Comparison of ENCODE assay signal across 9 mouse cellular contexts in the genomic region with DNA sequence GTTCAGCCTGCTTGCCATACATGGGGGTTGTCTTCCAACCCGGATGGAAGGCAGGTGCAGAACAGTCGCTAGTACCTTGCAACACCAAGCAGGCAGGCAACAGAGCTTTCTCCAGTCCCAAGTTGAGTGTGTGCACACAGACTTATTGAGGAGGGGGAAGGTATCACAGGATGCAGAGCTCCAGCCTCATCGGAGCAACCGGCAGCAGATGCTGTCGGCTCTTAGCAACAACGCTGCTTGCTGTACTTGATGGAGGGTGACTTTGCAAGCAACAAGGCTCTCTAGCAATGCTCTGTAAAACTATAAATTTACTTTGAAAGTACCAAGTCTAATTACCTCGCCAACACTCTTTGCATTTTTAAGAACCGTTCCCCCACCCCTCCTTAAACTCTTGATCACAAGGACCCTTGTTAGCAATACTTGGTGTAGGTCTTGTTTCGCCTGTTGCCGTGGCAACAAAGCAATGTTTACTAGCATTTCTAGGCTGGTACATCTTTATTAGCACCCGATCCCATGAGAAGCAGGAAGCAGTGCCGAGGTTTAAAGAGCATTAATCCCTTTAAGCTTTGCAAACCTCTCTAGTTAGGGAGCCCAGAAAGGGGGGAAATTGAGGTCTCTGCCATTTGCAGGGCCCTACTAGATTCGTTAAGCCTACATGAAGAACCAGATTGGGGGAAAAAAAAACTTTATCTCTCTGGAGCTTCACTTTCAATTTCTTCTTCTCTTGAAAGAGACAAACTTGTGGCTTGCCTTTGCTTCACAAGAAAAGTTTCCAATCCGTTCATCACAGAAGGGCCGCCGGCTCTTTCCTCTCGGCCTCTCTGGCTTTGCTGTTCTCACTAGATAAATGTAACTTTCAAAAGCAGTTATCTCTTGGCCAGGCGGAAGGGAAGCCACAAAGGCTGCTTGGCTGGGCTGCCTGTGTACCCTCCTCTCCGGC.
DNase-seq lines count a peak whose midpoint lies in the region; ATAC-seq and TF ChIP-seq lines count a peak whose summit lies in the region.
"Had no signal": no experiment of that assay in that cellular context is flagged by ENCODE, and none has a peak within 500 bp of the region (broad histone marks: within the 10 kb centered on the region; RNA-seq: fewer than 3 reads in every experiment).

No protein-coding gene starts in this region.

- TF ChIP-seq EP300 in lung, postnatal 0 days (IDR thresholded peaks at IDR 0.05): no peak

- peak; percentile 42 for DNase-seq in lung, postnatal 0 days (ENCODE audit: low spot score)
- DNase-seq in lung, postnatal 25 days (ENCODE audit: low spot score): no peak
- peak; percentile 76 for DNase-seq in embryo, embryonic 10.5 days (ENCODE audit: low spot score)
- peak; percentile 74 for DNase-seq in induced T-regulatory cell, adult 2 months (ENCODE audit: low read depth)
- DNase-seq in gastrocnemius, adult 8-10 months (ENCODE audit: low spot score in 2 of 2): no peak
- DNase-seq in kidney, postnatal 4 days: no peak
- no peak for DNase-seq in kidney, adult 2 months
- DNase-seq: heart, postnatal 36 days had no signal

- peak; percentile 38; the same call in 1 of the 2 replicates for ATAC-seq in lung, postnatal 0 days
- ATAC-seq in neural tube, embryonic 13.5 days (ENCODE audit: low read depth): peak; percentile 67

- H3K27ac ChIP-seq in lung, postnatal 0 days (ENCODE audit: low read length): no peak overlapping the region
- H3K27ac ChIP-seq in neural tube, embryonic 13.5 days (replicated peaks): peak overlapping the region; percentile 74
- no peak overlapping the region for H3K27ac ChIP-seq in kidney, adult 2 months (ENCODE audit: insufficient read depth, low read depth, low read length)

- no peaks in the 10 kb centered on the region for H3K36me3 ChIP-seq in lung, postnatal 0 days (ENCODE audit: insufficient read depth, low read length)
- H3K36me3 ChIP-seq in neural tube, embryonic 13.5 days: no peaks in the 10 kb centered on the region
- no peaks in the 10 kb centered on the region for H3K36me3 ChIP-seq in kidney, adult 2 months (ENCODE audit: control insufficient read depth, insufficient read depth, low read length)

- H3K4me3 ChIP-seq in lung, postnatal 0 days (ENCODE audit: low read depth, low read length): no peak overlapping the region
- no peak overlapping the region for H3K4me3 ChIP-seq in neural tube, embryonic 13.5 days
- no peak overlapping the region for H3K4me3 ChIP-seq in kidney, adult 2 months (ENCODE audit: insufficient read depth, low read depth, low read length)

- H3K9ac ChIP-seq in lung, postnatal 0 days (replicated peaks; ENCODE audit: low read depth): no peak overlapping the region
- peak overlapping the region; percentile 3; the same call in 1 of the 2 replicates for H3K9ac ChIP-seq in neural tube, embryonic 13.5 days

- no peak for TF ChIP-seq POLR2A in kidney, adult 2 months (IDR thresholded peaks at IDR 0.05; ENCODE audit: low read depth, low read length)

- no peaks in the 10 kb centered on the region for H3K27me3 ChIP-seq in lung, postnatal 0 days (replicated peaks; ENCODE audit: insufficient read depth, low read length)
- no peaks in the 10 kb centered on the region for H3K27me3 ChIP-seq in neural tube, embryonic 13.5 days
- H3K27me3 ChIP-seq in kidney, adult 2 months (replicated peaks; ENCODE audit: control insufficient read depth, insufficient read depth, low read length): no peaks in the 10 kb centered on the region

- H3K9me3 ChIP-seq in lung, postnatal 0 days (ENCODE audit: low read length): no peaks in the 10 kb centered on the region
- no peaks in the 10 kb centered on the region for H3K9me3 ChIP-seq in neural tube, embryonic 13.5 days

- H3K4me2 ChIP-seq in lung, postnatal 0 days (replicated peaks; ENCODE audit: low read depth, low read length): no peak overlapping the region
- peak overlapping the region; percentile 11; the same call in 1 of the 2 replicates for H3K4me2 ChIP-seq in neural tube, embryonic 13.5 days

- H3K4me1 ChIP-seq in lung, postnatal 0 days (ENCODE audit: insufficient read depth, low read depth, low read length): no peaks in the 10 kb centered on the region
- peaks cover 81% of the 10 kb centered on the region for H3K4me1 ChIP-seq in neural tube, embryonic 13.5 days (replicated peaks)
- H3K4me1 ChIP-seq in kidney, adult 2 months (ENCODE audit: control insufficient read depth, insufficient read depth, low read length): 0 out of 2 replicates have a peak, but pooled peaks cover 2% of the 10 kb centered on the region

- 56% methylated on average over 19 of the region's 19 CpGs for WGBS in lung, postnatal 0 days
- WGBS in neural tube, embryonic 13.5 days: 35% methylated on average over 19 of the region's 19 CpGs
- WGBS in kidney, adult 2 months: 71% methylated on average over 19 of the region's 19 CpGs

- TF ChIP-seq CTCF in lung, postnatal 0 days (IDR thresholded peaks at IDR 0.05): no peak
- no peak for TF ChIP-seq CTCF in kidney, adult 2 months (conservative IDR thresholded peaks at IDR 0.05; ENCODE audit: insufficient read depth, insufficient read length, low read depth, low read length)

Comparison
In these comparisons a context has a peak if more than half of its experiments do, and no peak if none do; other contexts are left out.
1. DNase-seq: peak in lung, postnatal 0 days (single experiment), embryo, embryonic 10.5 days (single experiment) and induced T-regulatory cell, adult 2 months (single experiment); none in lung, postnatal 25 days (single experiment), gastrocnemius, adult 8-10 months (0 of 2), kidney, postnatal 4 days (0 of 2) and kidney, adult 2 months (single experiment).